Mouse (Mus musculus) T-helper 17 cell (primary cell): ENCODE data around the gene Nmi.
"Not testable (repeated sequence)": the region's sequence is repeated elsewhere in the genome, so short reads cannot be mapped to it uniquely, and the experiment has no call there.

Experiments used
- in situ Hi-C, 2 experiments: fragments of 300-600 bp; cut with MboI, MseI; formaldehyde crosslinking; loops; 1 replicate in 1 of 2; 2 replicates in 1 of 2; pipeline ENCODE4 v1.15.1; 2025; ENCODE audit warnings: high pct_unique_total_duplicates in 2 of 2

Nmi gene

GRCm38 (mm10) chr2:51973410-51973968, at the start of gene Nmi:
Gene Nmi (minus strand): TSS chr2:51973494.
- in situ Hi-C loops, result loop anchor here in 1 of 2 experiments (5.0 kb wide), 2 partner anchors 36 to 104 kb away; partner anchors contain the start of gene Rbm43

- in situ Hi-C loops, result no loop called here
Observed at GRCm38 (mm10) chr2:52016361-52016760, 43.1 kb upstream of the Nmi start.

GRCm38 (mm10) chr2:52013306-52013820, 40.1 kb upstream of the Nmi start:
- in situ Hi-C loops, result no loop called here

GRCm38 (mm10) chr2:52011820-52012219, 38.5 kb upstream of the Nmi start:
- in situ Hi-C loops, result not testable (repeated sequence)

- in situ Hi-C loops, result no loop called here
Observed at GRCm38 (mm10) chr2:52006380-52006779, 33.1 kb upstream of the Nmi start.

GRCm38 (mm10) chr2:52002299-52002698, 29.0 kb upstream of the Nmi start:
- in situ Hi-C loops, result not testable (repeated sequence)

- in situ Hi-C loops, result no loop called here
Observed at GRCm38 (mm10) chr2:52001521-52001920, 28.2 kb upstream of the Nmi start.

- in situ Hi-C loops, result no loop called here
Observed at GRCm38 (mm10) chr2:51999996-52000395, 26.7 kb upstream of the Nmi start.

- in situ Hi-C loops, result loop anchor here in 1 of 2 experiments (5.0 kb wide), 1 partner anchor 46 kb away; the partner anchor contains the start of gene Tnfaip6
Observed at GRCm38 (mm10) chr2:51991447-51991846, 18.2 kb upstream of the Nmi start.

- in situ Hi-C loops, result loop anchor here in 1 of 2 experiments (10.0 kb wide), 1 partner anchor 615 kb away; no protein-coding TSS in a partner anchor
Observed at GRCm38 (mm10) chr2:51989559-51989958, 16.3 kb upstream of the Nmi start.

GRCm38 (mm10) chr2:51986695-51987094, 13.4 kb upstream of the Nmi start:
- in situ Hi-C loops, result loop anchor here in 1 of 2 experiments (10.0 kb wide), 1 partner anchor 612 kb away; no protein-coding TSS in a partner anchor

- in situ Hi-C loops, result loop anchor here in 1 of 2 experiments (10.0 kb wide), 1 partner anchor 611 kb away; no protein-coding TSS in a partner anchor
Observed at GRCm38 (mm10) chr2:51986157-51986556, 12.9 kb upstream of the Nmi start.

- in situ Hi-C loops, result loop anchor here in 1 of 2 experiments (10.0 kb wide), 1 partner anchor 610 kb away; no protein-coding TSS in a partner anchor
Observed at GRCm38 (mm10) chr2:51985241-51985640, 11.9 kb upstream of the Nmi start.

- in situ Hi-C loops, result loop anchor here in 1 of 2 experiments (10.0 kb wide), 1 partner anchor 607 kb away; no protein-coding TSS in a partner anchor
Observed at GRCm38 (mm10) chr2:51982288-51982687, 9.0 kb upstream of the Nmi start.

GRCm38 (mm10) chr2:51981630-51982029, 8.3 kb upstream of the Nmi start:
- in situ Hi-C loops, result loop anchor here in 1 of 2 experiments (10.0 kb wide), 1 partner anchor 607 kb away; no protein-coding TSS in a partner anchor

GRCm38 (mm10) chr2:51972641-51973409, 469 bp downstream of the Nmi start:
- in situ Hi-C loops, result loop anchor here in 1 of 2 experiments (5.0 kb wide), 2 partner anchors 36 to 104 kb away; partner anchors contain the start of gene Rbm43

GRCm38 (mm10) chr2:51972142-51972541, 1.2 kb downstream of the Nmi start:
- in situ Hi-C loops, result loop anchor here in 1 of 2 experiments (5.0 kb wide), 2 partner anchors 35 to 105 kb away; partner anchors contain the start of gene Rbm43

- in situ Hi-C loops, result loop anchor here in 1 of 2 experiments (5.0 kb wide), 2 partner anchors 34 to 106 kb away; partner anchors contain the start of gene Rbm43
Observed at GRCm38 (mm10) chr2:51970897-51971296, 2.4 kb downstream of the Nmi start.

- in situ Hi-C loops, result no loop called here
Observed at GRCm38 (mm10) chr2:51967288-51967687, 6.0 kb downstream of the Nmi start.

- in situ Hi-C loops, result no loop called here
Observed at GRCm38 (mm10) chr2:51953648-51954204, 19.6 kb downstream of the Nmi start.

GRCm38 (mm10) chr2:51950876-51951275, 22.4 kb downstream of the Nmi start:
- in situ Hi-C loops, result no loop called here
